Mouse (Mus musculus) testis, adult 10 weeks (tissue): ENCODE results near the gene Dnajb7. TPM values are rescaled to one million over a fixed set of nuclear protein-coding genes. Genes with fewer than 3 reads are reported as not detected.

Experiments
- polyA plus RNA-seq: library from polyadenylated mRNA; stranded (reverse); fragments of 350-450 nt; fragmentation: Illumina TruSeq; extraction: RNeasy Lipid Tissue Mini Kit (QIAGEN cat#74804); gene quantifications from one replicate; pipeline ENCODE4 v1.2.3, GENCODE M21; 2014; ENCODE audit warnings: low read depth, low replicate concordance

Gene Dnajb7
- polyA plus RNA-seq = 474 TPM

GRCm38 (mm10) chr15:81408199-81408598 is at the start of gene Dnajb7:
Dnajb7 (minus strand) TSS chr15:81408299.

DNA sequence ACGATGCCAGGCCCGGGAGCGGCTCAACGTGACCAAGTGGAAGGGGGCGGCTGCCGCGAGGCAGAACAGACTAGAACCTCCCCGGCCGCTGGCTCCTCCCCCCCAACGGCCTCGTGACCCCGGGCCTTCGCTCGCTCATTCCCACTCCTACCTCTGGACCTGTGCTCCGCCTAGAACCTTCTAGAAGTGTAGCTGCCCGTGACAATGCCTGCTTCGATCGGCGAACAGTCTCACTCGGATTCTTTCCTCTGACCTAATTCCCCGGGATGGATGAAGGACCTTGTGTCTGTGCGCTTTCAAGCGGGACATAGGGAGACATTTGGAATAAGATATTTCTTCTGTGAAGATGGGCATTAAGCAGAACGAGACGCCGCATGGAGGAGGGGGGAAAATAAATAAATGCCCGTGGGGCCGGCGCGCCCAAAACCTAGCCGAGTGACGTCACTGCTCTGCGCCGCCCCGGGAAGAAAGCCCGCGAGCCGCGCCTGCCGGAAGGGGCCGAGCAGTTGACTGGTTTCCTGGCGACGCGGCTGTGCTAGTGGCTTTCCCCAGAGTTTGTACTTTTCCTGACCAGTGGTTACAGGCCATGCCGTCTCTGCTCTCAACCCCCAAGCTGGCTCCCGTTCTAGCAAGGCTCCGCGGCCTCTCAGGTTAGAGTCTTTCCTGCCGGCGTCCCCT is 8.3 kb downstream of the Dnajb7 start, which contains the start of the genes St13 and Xpnpep3:
St13 (minus strand) TSS at position 440 of the 678 bp plus-strand sequence.
Xpnpep3 (plus strand) TSS at position 501 of the 678 bp plus-strand sequence.

GRCm38 (mm10) chr15:81360345-81361021 is 47.6 kb downstream of the Dnajb7 start, which contains the start of gene Slc25a17:
Slc25a17 (minus strand) TSS chr15:81360812.

Other genes with a start within 250 kb of the Dnajb7 start
- 2.2 TPM for gene Mrtfa, start 217.5 kb downstream of the Dnajb7 start, polyA plus RNA-seq
- gene Mchr1, start 172.8 kb downstream of the Dnajb7 start, polyA plus RNA-seq = not detected
- 19.5 TPM for gene Slc25a17, start 47.5 kb downstream of the Dnajb7 start, polyA plus RNA-seq
- gene St13, start 8.2 kb downstream of the Dnajb7 start, polyA plus RNA-seq = 554 TPM
- 14.8 TPM for gene Xpnpep3, start 8.2 kb downstream of the Dnajb7 start, polyA plus RNA-seq
- gene Rbx1, start 58.0 kb upstream of the Dnajb7 start, polyA plus RNA-seq = 53.6 TPM
- gene Ep300, start 177.1 kb upstream of the Dnajb7 start, polyA plus RNA-seq = 54.9 TPM